Mouse (Mus musculus) hindbrain, embryonic 16.5 days (tissue): Measurements from ENCODE around the gene Mpl. TPM values are rescaled to one million over a fixed set of nuclear protein-coding genes. Genes with fewer than 3 reads are reported as not detected.

Experiments
- ATAC-seq: fragments of 200-750 bp; cut with Nextera tagmentation; 2 replicates; pipeline ENCODE4 v1.8.0; 2017; ENCODE audit warnings: moderate TSS enrichment, moderate library complexity
- H3K27ac ChIP-seq: fragments of 300-500 bp; sonication (generic); 2 replicates; pipeline ENCODE4 v1.5.1; 2014; ENCODE audit warnings: low read depth, mild to moderate bottlenecking, control low read depth, low read length, moderate library complexity
- H3K27me3 ChIP-seq: fragments of 300-500 bp; sonication (generic); replicated peaks from 2 replicates; pipeline ENCODE4 v1.6.1; 2014; ENCODE audit warnings: low read length; ENCODE audit not compliant: control insufficient read depth, insufficient read depth
- H3K36me3 ChIP-seq: fragments of 300-500 bp; sonication (generic); 2 replicates; pipeline ENCODE4 v1.6.1; 2014; ENCODE audit warnings: mild to moderate bottlenecking, low read length, moderate library complexity, mixed read lengths; ENCODE audit not compliant: control insufficient read depth, insufficient read depth
- H3K4me1 ChIP-seq: fragments of 300-500 bp; sonication (generic); 2 replicates; pipeline ENCODE4 v1.6.1; 2014; ENCODE audit warnings: low read depth, low read length; ENCODE audit not compliant: control insufficient read depth, insufficient read depth
- H3K4me2 ChIP-seq: fragments of 300-500 bp; sonication (generic); 2 replicates; pipeline ENCODE4 v1.6.1; 2014; ENCODE audit warnings: mild to moderate bottlenecking, low read length, control low read depth, moderate library complexity
- H3K4me3 ChIP-seq: fragments of 300-500 bp; sonication (generic); 2 replicates; pipeline ENCODE4 v1.5.1; 2014; ENCODE audit warnings: mild to moderate bottlenecking, low read length, control low read depth, moderate library complexity
- H3K9ac ChIP-seq: fragments of 300-500 bp; sonication (generic); 2 replicates; pipeline ENCODE4 v1.6.1; 2014; ENCODE audit warnings: low read depth, mild to moderate bottlenecking, control low read depth, low read length, moderate library complexity
- H3K9me3 ChIP-seq: fragments of 300-500 bp; sonication (generic); 2 replicates; pipeline ENCODE4 v1.6.1; 2014; ENCODE audit warnings: mild to moderate bottlenecking, low read length, moderate library complexity; ENCODE audit not compliant: control insufficient read depth
- WGBS: fragments of 180-500 bp; shearing (Covaris S2); extraction: QIAGEN DNeasy Blood & Tissue Kit; methylation state at CpG from one replicate; pipeline ENCODE4 v1.1.7; 2014; 5-methylcytosine and 5-hydroxymethylcytosine counted together
- polyA plus RNA-seq: library from polyadenylated mRNA; unstranded; fragments of >200 nt; fragmentation: Nextera tagmentation; extraction: Ambion mirVana; gene quantifications from 2 replicates; pipeline ENCODE4 v1.2.1, GENCODE M21; 2015

Gene Mpl
- 0.27 and 0.31 TPM in 2 replicates for polyA plus RNA-seq

DNA sequence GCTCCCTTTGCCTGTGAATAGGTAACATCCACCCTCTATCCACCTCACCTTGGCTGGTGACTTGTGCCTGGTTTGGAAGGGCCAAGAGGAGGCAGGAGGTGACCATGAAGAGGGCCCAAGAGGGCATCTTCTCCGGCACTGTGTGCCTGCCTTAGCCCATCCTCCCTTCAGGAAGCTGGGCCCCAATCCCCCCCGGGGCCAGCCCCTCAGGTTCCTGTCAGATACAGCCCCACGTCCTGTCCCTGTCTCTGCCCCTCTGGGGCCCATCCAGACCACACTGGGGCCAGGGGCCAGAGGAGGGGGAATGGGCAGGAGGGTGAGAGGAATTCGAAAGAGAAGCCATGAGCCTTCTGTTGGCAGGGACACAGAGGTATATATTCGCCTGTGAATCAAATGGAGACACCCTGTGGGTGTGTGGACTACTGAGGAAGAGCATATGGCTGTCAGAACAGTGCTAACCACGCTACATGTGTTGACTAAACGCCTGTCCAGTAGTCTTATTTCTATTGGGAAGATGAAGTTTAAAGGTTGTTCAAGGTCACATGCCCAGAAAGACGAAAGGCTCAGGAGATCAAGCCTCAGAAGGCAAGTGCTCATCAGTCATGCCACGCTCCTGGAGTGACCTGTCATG, at the start of gene Mpl:
Gene Mpl, minus strand, starts transcription at position 169 of the 631 bp plus-strand sequence.
- no peak within 1 kb of the TSS for H3K9ac ChIP-seq
- no peaks in the 10 kb centered on the region for H3K36me3 ChIP-seq
- H3K9me3 ChIP-seq = no peaks in the 10 kb centered on the region
- H3K4me2 ChIP-seq = no peak within 1 kb of the TSS
- no peaks in the 10 kb centered on the region for H3K4me1 ChIP-seq
- no peaks in the 10 kb centered on the region for H3K27me3 ChIP-seq
- no peak within 1 kb of the TSS for H3K27ac ChIP-seq
- H3K4me3 ChIP-seq = no peak within 1 kb of the TSS
- ATAC-seq = no peak
- 72% methylated on average over 9 of the region's 9 CpGs for WGBS

DNA sequence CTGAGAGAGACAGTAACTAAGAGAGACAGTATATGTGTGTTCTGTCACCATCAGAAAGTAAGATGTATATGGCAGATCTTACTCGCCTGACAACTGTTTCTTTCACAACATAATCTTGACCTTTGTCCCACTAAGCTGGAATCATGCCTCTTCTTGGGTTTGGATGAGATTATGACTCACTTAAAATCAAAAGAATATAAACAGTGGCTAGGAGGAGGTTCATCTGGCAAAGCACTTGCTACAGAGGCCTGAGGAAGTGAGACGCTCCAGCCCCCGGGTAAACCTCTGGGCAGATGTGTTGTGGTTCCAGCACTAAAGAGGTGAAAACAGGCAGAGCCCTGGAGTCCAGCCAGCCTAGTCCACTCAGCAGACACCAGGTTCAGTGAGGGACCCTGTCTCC, 48.2 kb upstream of the Mpl start:
- H3K9me3 ChIP-seq = no peaks in the 10 kb centered on the region
- H3K4me3 ChIP-seq = no peak overlapping the region
- no peaks in the 10 kb centered on the region for H3K36me3 ChIP-seq
- WGBS = 79% methylated on average over 3 of the region's 3 CpGs
- H3K9ac ChIP-seq = no peak overlapping the region
- no peaks in the 10 kb centered on the region for H3K4me1 ChIP-seq
- no peak for ATAC-seq
- no peak overlapping the region for H3K27ac ChIP-seq
- no peaks in the 10 kb centered on the region for H3K27me3 ChIP-seq
- no peak overlapping the region for H3K4me2 ChIP-seq

DNA sequence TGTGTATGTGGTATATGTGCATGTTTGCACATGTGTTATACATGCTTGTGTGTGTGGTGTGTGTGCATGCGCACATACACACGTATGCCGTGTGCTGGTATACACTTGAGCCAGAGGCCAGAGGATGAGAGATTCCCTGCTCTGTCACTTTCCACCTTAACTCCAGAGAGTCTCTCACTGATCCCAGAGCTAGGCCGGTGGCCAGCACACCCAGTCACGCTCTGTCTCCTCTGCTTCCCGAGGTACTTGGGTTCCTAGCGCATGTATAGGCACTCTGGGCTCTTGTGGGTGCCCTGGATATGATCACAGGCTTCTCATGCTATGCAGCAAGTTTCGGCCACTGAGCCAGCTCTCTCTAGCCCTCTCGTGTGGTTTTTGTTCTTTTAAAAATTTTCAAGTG, 43.5 kb upstream of the Mpl start:
- WGBS = 65% methylated on average over 9 of the region's 9 CpGs
- no peak for ATAC-seq
- no peaks in the 10 kb centered on the region for H3K27me3 ChIP-seq
- H3K9me3 ChIP-seq = no peaks in the 10 kb centered on the region
- H3K4me1 ChIP-seq = no peaks in the 10 kb centered on the region
- H3K27ac ChIP-seq = no peak overlapping the region
- no peaks in the 10 kb centered on the region for H3K36me3 ChIP-seq
- no peak overlapping the region for H3K9ac ChIP-seq
- no peak overlapping the region for H3K4me3 ChIP-seq
- H3K4me2 ChIP-seq = no peak overlapping the region

DNA sequence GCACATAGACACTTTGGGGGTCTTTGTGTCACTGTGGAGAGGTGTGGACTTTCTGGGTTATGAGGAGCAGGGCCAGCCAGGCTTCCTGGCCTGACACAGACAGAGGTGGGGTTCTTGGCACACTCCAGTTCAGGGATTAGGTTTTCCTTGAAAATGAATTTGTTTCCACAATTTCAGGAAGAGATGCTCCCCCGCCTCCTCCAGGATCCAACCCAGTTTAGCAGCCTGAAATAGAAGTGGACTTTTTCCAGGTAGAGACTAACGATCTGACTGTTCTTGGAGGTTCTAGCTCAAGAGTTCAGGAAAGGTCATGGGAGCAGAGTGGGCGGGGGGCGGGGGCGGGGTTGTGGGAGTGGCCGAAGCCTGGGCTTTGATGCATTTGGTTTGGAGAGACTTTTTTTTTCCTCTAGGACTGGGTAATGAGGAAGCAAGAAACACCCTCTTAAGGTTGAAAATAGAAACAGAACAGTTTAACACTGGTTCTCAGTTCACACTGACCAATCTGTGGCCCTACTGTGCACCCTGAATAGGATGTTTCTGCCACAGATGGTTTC, 42.9 kb upstream of the Mpl start:
- whole genome bisulfite sequencing = 45% methylated on average over 6 of the region's 6 CpGs
- no peak overlapping the region for H3K4me3 ChIP-seq
- no peaks in the 10 kb centered on the region for H3K27me3 ChIP-seq
- H3K27ac ChIP-seq = no peak overlapping the region
- no peak overlapping the region for H3K9ac ChIP-seq
- no peaks in the 10 kb centered on the region for H3K4me1 ChIP-seq
- ATAC-seq = no peak
- no peaks in the 10 kb centered on the region for H3K36me3 ChIP-seq
- no peak overlapping the region for H3K4me2 ChIP-seq
- no peaks in the 10 kb centered on the region for H3K9me3 ChIP-seq

DNA sequence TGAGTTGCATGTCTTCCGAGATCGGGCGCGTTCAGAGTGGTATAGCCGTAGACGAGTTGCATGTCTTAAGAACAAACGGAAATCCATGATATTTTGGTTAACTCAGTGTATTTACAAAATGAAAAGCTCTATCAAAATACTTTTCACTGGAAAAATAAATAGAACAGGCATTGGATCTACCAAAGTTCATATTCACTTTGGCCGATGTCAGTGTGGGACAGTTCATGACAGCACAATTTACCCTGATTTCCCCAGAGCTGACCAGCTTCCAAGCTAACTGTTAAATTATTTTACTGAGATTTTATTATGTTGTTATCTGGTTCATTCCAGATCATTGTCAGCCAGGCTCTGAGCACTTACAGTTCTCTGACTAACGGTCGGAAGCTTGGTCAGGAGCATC, 33.1 kb upstream of the Mpl start:
- WGBS = 87% methylated on average over 10 of the region's 10 CpGs
- no peak for ATAC-seq
- Histone ChIP-seq H3K4me2 (no peak overlapping the region), H3K4me1 (no peaks in the 10 kb centered on the region), H3K9ac (no peak overlapping the region), H3K27me3 (no peaks in the 10 kb centered on the region), H3K4me3 (no peak overlapping the region), H3K27ac (no peak overlapping the region), H3K9me3 (no peaks in the 10 kb centered on the region), H3K36me3 (no peaks in the 10 kb centered on the region)

DNA sequence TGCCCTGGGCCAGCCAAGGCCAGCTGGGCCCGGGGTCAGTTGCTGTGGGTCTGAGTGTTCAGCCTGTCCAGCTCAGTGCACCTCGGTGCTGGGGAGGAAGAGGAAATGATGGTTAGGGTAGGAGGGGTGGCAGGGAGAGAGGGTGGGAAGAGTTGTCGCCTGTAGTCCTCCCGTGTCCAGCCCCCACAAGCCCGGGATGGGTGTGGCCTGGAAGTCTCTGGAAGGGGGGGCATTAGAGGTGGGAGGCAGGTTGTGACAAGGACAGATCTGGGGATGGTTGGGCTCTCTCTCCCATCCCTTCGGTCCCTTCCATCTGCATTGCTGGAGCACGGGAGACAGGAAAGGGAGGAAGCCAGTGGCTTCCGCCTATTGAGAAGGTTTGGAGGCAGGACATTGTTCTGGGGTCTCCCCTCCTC, 32.4 kb upstream of the Mpl start, which contains the start of gene Tie1:
Gene Tie1, minus strand, starts transcription at position 345 of the 416 bp plus-strand sequence.
- 80% methylated on average over 8 of the region's 8 CpGs for WGBS
- no peak for ATAC-seq
- H3K4me2 ChIP-seq = no peak within 1 kb of the TSS
- no peak within 1 kb of the TSS for H3K9ac ChIP-seq
- H3K4me1 ChIP-seq = no peaks in the 10 kb centered on the region
- no peaks in the 10 kb centered on the region for H3K9me3 ChIP-seq
- no peaks in the 10 kb centered on the region for H3K27me3 ChIP-seq
- no peak within 1 kb of the TSS for H3K4me3 ChIP-seq
- no peak within 1 kb of the TSS for H3K27ac ChIP-seq
- no peaks in the 10 kb centered on the region for H3K36me3 ChIP-seq

DNA sequence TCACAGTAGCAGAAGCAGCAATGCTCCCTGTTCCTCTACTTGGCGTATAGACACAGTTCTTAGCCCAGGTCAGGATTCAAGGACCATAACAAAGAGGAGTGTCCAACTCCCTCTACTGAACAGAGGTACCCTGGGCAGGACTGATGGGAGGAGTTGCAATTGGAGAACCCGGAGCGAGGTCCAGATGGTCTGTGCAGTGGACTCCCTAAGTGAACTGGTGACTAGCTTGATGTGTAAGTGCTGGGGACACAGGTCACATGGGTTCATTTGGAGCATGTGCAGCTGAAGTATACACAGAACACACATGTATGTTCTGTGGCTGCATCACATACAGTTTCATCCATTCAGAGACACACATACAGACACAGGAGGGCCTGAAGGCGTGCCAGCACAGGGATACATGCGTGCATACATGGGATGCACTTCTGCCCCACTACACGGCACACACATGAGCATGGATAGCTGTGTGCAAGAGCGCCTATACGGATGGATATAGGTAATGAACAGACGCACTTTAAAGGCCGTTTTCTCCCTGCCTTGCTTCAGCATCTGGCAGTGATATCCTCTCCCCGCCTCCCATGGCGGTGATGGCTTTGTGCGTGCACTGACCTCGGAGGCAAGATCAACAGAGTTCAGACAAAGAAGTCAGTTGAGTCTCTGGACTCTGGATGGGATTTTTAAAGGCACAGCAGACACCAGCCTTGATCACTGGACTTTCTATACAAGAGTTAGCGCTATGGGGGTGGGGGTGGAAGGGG, 19.6 kb upstream of the Mpl start:
- Histone ChIP-seq H3K27me3 (no peaks in the 10 kb centered on the region), H3K9me3 (no peaks in the 10 kb centered on the region), H3K36me3 (no peaks in the 10 kb centered on the region), H3K4me2 (no peak overlapping the region), H3K4me3 (no peak overlapping the region), H3K27ac (no peak overlapping the region), H3K9ac (no peak overlapping the region), H3K4me1 (no peaks in the 10 kb centered on the region)
- ATAC-seq = no peak
- WGBS = 49% methylated on average over 15 of the region's 15 CpGs

DNA sequence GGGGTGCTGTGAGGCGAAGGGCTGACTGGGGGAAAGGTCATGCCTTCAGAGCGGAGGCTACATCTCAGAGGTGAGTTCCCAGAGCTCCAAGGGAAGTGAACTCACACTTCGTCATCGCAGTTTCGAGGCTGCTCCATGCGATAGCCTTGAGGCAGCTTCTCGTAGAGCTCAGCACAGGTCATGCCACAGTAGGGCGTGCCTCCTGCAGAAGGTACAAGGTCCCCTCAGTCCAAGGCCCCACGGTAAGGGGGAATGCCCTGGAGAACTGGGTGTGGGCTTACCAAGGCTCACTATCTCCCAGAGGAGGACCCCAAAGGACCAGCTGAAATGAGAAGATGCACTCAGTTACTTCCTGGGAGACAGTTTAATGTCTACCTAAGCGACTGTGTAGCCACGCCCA, 15.4 kb upstream of the Mpl start:
- H3K4me1 ChIP-seq = no peaks in the 10 kb centered on the region
- no peak overlapping the region for H3K4me2 ChIP-seq
- H3K27ac ChIP-seq = no peak overlapping the region
- no peak for ATAC-seq
- H3K36me3 ChIP-seq = no peaks in the 10 kb centered on the region
- no peak overlapping the region for H3K4me3 ChIP-seq
- H3K27me3 ChIP-seq = no peaks in the 10 kb centered on the region
- peaks cover 4% of the 10 kb centered on the region for H3K9me3 ChIP-seq
- H3K9ac ChIP-seq = no peak overlapping the region
- 93% methylated on average over 11 of the region's 11 CpGs for WGBS

DNA sequence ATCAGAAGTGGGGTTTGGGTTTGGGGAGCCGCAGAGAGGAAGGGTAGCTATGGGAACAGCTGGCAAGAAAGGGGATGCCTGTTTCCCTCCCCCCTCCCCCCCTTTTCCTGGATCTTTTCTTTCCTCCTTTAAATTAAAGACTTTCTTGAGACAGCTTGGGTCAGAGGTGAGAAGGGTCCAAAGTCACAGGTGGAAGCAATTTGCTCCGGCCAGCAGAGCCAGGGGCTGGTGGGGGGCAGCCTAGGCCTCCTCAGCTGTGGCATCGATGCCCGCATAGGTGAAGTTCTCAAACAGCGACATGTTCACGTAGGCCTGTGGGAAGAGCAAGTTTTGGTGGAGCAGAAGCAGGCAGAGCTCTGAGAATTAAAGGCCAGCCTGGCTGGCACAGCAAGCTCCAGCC, 14.0 kb upstream of the Mpl start:
- Histone ChIP-seq H3K4me1 (no peaks in the 10 kb centered on the region), H3K27ac (no peak overlapping the region), H3K4me2 (no peak overlapping the region), H3K27me3 (no peaks in the 10 kb centered on the region), H3K4me3 (no peak overlapping the region), H3K9me3 (peaks cover 4% of the 10 kb centered on the region), H3K36me3 (no peaks in the 10 kb centered on the region), H3K9ac (no peak overlapping the region)
- WGBS = 84% methylated on average over 6 of the region's 6 CpGs
- no peak for ATAC-seq
